Mouse (Mus musculus) small intestine, adult 2 months (tissue): ENCODE results near the gene Mllt10. TPM values are rescaled to one million over a fixed set of nuclear protein-coding genes. Genes with fewer than 3 reads are reported as not detected.

Experiments
- H3K27ac ChIP-seq: fragments of 200-500 bp; 2 replicates; pipeline ENCODE4 v1.5.1; 2012; ENCODE audit warnings: low read depth, low read length, control low read depth, inconsistent platforms; ENCODE audit not compliant: insufficient read depth
- H3K27me3 ChIP-seq: fragments of 200-500 bp; 2 replicates; pipeline ENCODE4 v1.6.1; 2012; ENCODE audit warnings: mild to moderate bottlenecking, moderate library complexity, low read length, inconsistent platforms; ENCODE audit not compliant: control insufficient read depth, insufficient read depth
- H3K36me3 ChIP-seq: fragments of 200-500 bp; 2 replicates; pipeline ENCODE4 v1.6.1; 2012; ENCODE audit warnings: mild to moderate bottlenecking, low read length, control low read depth, inconsistent platforms; ENCODE audit not compliant: control insufficient read depth, insufficient read depth
- H3K4me1 ChIP-seq: fragments of 200-500 bp; 2 replicates; pipeline ENCODE4 v1.6.1; 2012; ENCODE audit warnings: low read length, inconsistent platforms, mixed read lengths; ENCODE audit not compliant: control insufficient read depth, insufficient read depth, insufficient read length
- H3K4me3 ChIP-seq: fragments of 200-500 bp; 2 replicates; pipeline ENCODE4 v1.5.1; 2012; ENCODE audit warnings: low read depth, mild to moderate bottlenecking, control low read depth, inconsistent platforms, low read length, moderate library complexity
- CTCF ChIP-seq: fragments of 200-500 bp; IDR thresholded peaks from 2 replicates; pipeline ENCODE4 v1.5.1; 2012; ENCODE audit warnings: low read depth, mild to moderate bottlenecking, control low read depth, inconsistent platforms, low read length, moderate library complexity, mixed read lengths; ENCODE audit not compliant: insufficient replicate concordance, insufficient read length; ENCODE audit errors: extremely low read depth
- POLR2A ChIP-seq: fragments of 200-500 bp; IDR thresholded peaks from 2 replicates; pipeline ENCODE4 v1.6.1; 2012; ENCODE audit warnings: low read depth, mild to moderate bottlenecking, control low read depth, inconsistent platforms, low read length, moderate library complexity
- WGBS: fragments of 180-500 bp; shearing (Covaris S2); methylation state at CpG from one replicate; pipeline ENCODE4 v1.1.7; 2018; 5-methylcytosine and 5-hydroxymethylcytosine counted together
- polyA plus RNA-seq: library from polyadenylated mRNA; depleted of rRNA; stranded (reverse); fragments of >200 nt; gene quantifications from 2 replicates; pipeline ENCODE4 v1.2.3, GENCODE M21; 2012

Mllt10 gene
- polyA plus RNA-seq, 1 experiment = 22.4 TPM

- WGBS = 78% methylated on average over 3 of the region's 3 CpGs
- Histone ChIP-seq H3K27me3 (no peaks in the 10 kb centered on the region), H3K27ac (no peak overlapping the region), H3K4me1 (no peaks in the 10 kb centered on the region), H3K36me3 (peaks cover 21% of the 10 kb centered on the region), H3K4me3 (no peak overlapping the region)
- no peak for TF ChIP-seq POLR2A
- no peak for TF ChIP-seq CTCF
These were observed 104.4 kb downstream of the Mllt10 start for GRCm38 (mm10) chr2:18159426-18159825.

GRCm38 (mm10) chr2:18160992-18161391 is 106.0 kb downstream of the Mllt10 start:
- Histone ChIP-seq H3K4me3 (no peak overlapping the region), H3K36me3 (peaks cover 20% of the 10 kb centered on the region), H3K27me3 (no peaks in the 10 kb centered on the region), H3K27ac (no peak overlapping the region), H3K4me1 (no peaks in the 10 kb centered on the region)
- 95% methylated on average over 5 of the region's 5 CpGs for WGBS
- TF ChIP-seq POLR2A (no peak), CTCF (no peak)

- Histone ChIP-seq H3K27me3 (no peaks in the 10 kb centered on the region), H3K4me3 (no peak overlapping the region), H3K27ac (no peak overlapping the region), H3K36me3 (peaks cover 23% of the 10 kb centered on the region), H3K4me1 (no peaks in the 10 kb centered on the region)
- TF ChIP-seq CTCF (no peak), POLR2A (no peak)
- 87% methylated on average over 2 of the region's 2 CpGs for WGBS
These were observed 110.5 kb downstream of the Mllt10 start for GRCm38 (mm10) chr2:18165511-18165910.

- Histone ChIP-seq H3K4me3 (no peak overlapping the region), H3K36me3 (peaks cover 22% of the 10 kb centered on the region), H3K27me3 (no peaks in the 10 kb centered on the region), H3K4me1 (no peaks in the 10 kb centered on the region), H3K27ac (no peak overlapping the region)
- TF ChIP-seq POLR2A (no peak), CTCF (no peak)
- WGBS = 62% methylated on average over 1 of the region's 1 CpGs
These were observed 114.3 kb downstream of the Mllt10 start for GRCm38 (mm10) chr2:18169174-18169948.

- 20% methylated on average over 1 of the region's 1 CpGs for WGBS
These were observed 120.2 kb downstream of the Mllt10 start for GRCm38 (mm10) chr2:18175234-18175633.

GRCm38 (mm10) chr2:18176235-18176634 is 121.2 kb downstream of the Mllt10 start:
- TF ChIP-seq CTCF (no peak), POLR2A (no peak)
- Histone ChIP-seq H3K4me1 (no peaks in the 10 kb centered on the region), H3K27me3 (no peaks in the 10 kb centered on the region), H3K27ac (no peak overlapping the region), H3K36me3 (peaks cover 30% of the 10 kb centered on the region), H3K4me3 (no peak overlapping the region)
- 85% methylated on average over 3 of the region's 3 CpGs for WGBS

More at GRCm38 (mm10) chr2:18175234-18175633, 120.2 kb downstream of the Mllt10 start:
- TF ChIP-seq CTCF = no peak
- TF ChIP-seq POLR2A = no peak
- no peak overlapping the region for H3K27ac ChIP-seq
- H3K36me3 ChIP-seq = peaks cover 28% of the 10 kb centered on the region
- no peaks in the 10 kb centered on the region for H3K4me1 ChIP-seq
- H3K4me3 ChIP-seq = no peak overlapping the region
- no peaks in the 10 kb centered on the region for H3K27me3 ChIP-seq

GRCm38 (mm10) chr2:18180323-18180722 is 125.3 kb downstream of the Mllt10 start:
- peaks cover 29% of the 10 kb centered on the region for H3K36me3 ChIP-seq
- TF ChIP-seq CTCF = no peak
- no peak for TF ChIP-seq POLR2A
- no peaks in the 10 kb centered on the region for H3K27me3 ChIP-seq
- no peak overlapping the region for H3K4me3 ChIP-seq
- no peak overlapping the region for H3K27ac ChIP-seq
- no peaks in the 10 kb centered on the region for H3K4me1 ChIP-seq
- 95% methylated on average over 5 of the region's 5 CpGs for WGBS
